ENCODE assay signal across 8 mouse cellular contexts in genomic region chr2:153346221-153347182, GRCm38 (mm10). TPM values are rescaled to one million over a fixed set of nuclear protein-coding genes. Genes with fewer than 3 reads are reported as not detected.
DNase-seq lines count a peak whose midpoint lies in the region; ATAC-seq and TF ChIP-seq lines count a peak whose summit lies in the region.

No protein-coding gene starts in this region.

- H3K9me3 ChIP-seq in embryonic facial prominence, embryonic 12.5 days = no peaks in the 10 kb centered on the region
- no peaks in the 10 kb centered on the region for H3K9me3 ChIP-seq in heart, embryonic 13.5 days
- H3K9me3 ChIP-seq in kidney, embryonic 16.5 days (ENCODE audit: low read length) = no peaks in the 10 kb centered on the region
- no peaks in the 10 kb centered on the region for H3K9me3 ChIP-seq in lung, embryonic 15.5 days

- H3K79me3 ChIP-seq in C2C12 (ENCODE audit: low read depth) = peaks cover 51% of the 10 kb centered on the region

- peak; percentile 34 for DNase-seq in adrenal gland, adult 8-10 months
- DNase-seq in ovary, postnatal 10 days (ENCODE audit: low spot score) = peak; percentile 64
- peak; percentile 67 to 70 for DNase-seq in thymus, postnatal 10 days (ENCODE audit: low spot score in 2 of 2)

- no peaks in the 10 kb centered on the region for H3K27me3 ChIP-seq in C2C12 (ENCODE audit: control insufficient read depth, insufficient read depth, insufficient read length)
- H3K27me3 ChIP-seq in embryonic facial prominence, embryonic 12.5 days = no peaks in the 10 kb centered on the region
- H3K27me3 ChIP-seq in heart, embryonic 13.5 days (replicated peaks) = no peaks in the 10 kb centered on the region
- no peaks in the 10 kb centered on the region for H3K27me3 ChIP-seq in kidney, embryonic 16.5 days (ENCODE audit: insufficient read depth, low read length)
- H3K27me3 ChIP-seq in lung, embryonic 15.5 days = no peaks in the 10 kb centered on the region

- WGBS in embryonic facial prominence, embryonic 12.5 days = under 1% methylated on average over 50 of the region's 76 CpGs
- WGBS in heart, embryonic 13.5 days = under 1% methylated on average over 52 of the region's 76 CpGs
- under 1% methylated on average over 33 of the region's 76 CpGs for WGBS in kidney, embryonic 16.5 days
- WGBS in lung, embryonic 15.5 days = 0% methylated on average over 28 of the region's 76 CpGs

- peak overlapping the region; percentile 99 for H3K27ac ChIP-seq in embryonic facial prominence, embryonic 12.5 days
- H3K27ac ChIP-seq in heart, embryonic 13.5 days (replicated peaks) = peak overlapping the region; percentile 99
- H3K27ac ChIP-seq in kidney, embryonic 16.5 days (ENCODE audit: low read length) = peak overlapping the region; percentile 100
- peak overlapping the region; percentile 100 for H3K27ac ChIP-seq in lung, embryonic 15.5 days

- H3K4me1 ChIP-seq in embryonic facial prominence, embryonic 12.5 days = peaks cover 31% of the 10 kb centered on the region
- H3K4me1 ChIP-seq in heart, embryonic 13.5 days = peaks cover 48% of the 10 kb centered on the region
- H3K4me1 ChIP-seq in kidney, embryonic 16.5 days (ENCODE audit: insufficient read depth, low read length) = peaks cover 39% of the 10 kb centered on the region
- peaks cover 41% of the 10 kb centered on the region for H3K4me1 ChIP-seq in lung, embryonic 15.5 days

- peak overlapping the region; percentile 97 for H3K9ac ChIP-seq in embryonic facial prominence, embryonic 12.5 days
- peak overlapping the region; percentile 99 for H3K9ac ChIP-seq in heart, embryonic 13.5 days
- peak overlapping the region; percentile 99 for H3K9ac ChIP-seq in kidney, embryonic 16.5 days (replicated peaks; ENCODE audit: low read length)
- peak overlapping the region; percentile 96 for H3K9ac ChIP-seq in lung, embryonic 15.5 days

- H3K4me3 ChIP-seq in C2C12 (ENCODE audit: insufficient read depth, poor library complexity, severe bottlenecking) = peak overlapping the region; percentile 83
- peak overlapping the region; percentile 76 for H3K4me3 ChIP-seq in embryonic facial prominence, embryonic 12.5 days
- H3K4me3 ChIP-seq in heart, embryonic 13.5 days = peak overlapping the region; percentile 89
- peak overlapping the region; percentile 75 for H3K4me3 ChIP-seq in kidney, embryonic 16.5 days (ENCODE audit: low read length)
- peak overlapping the region; percentile 84 for H3K4me3 ChIP-seq in lung, embryonic 15.5 days

- H3K36me3 ChIP-seq in C2C12 (ENCODE audit: control insufficient read depth, insufficient read depth) = no peaks in the 10 kb centered on the region
- 0 out of 2 replicates have a peak, but pooled peaks cover 5% of the 10 kb centered on the region for H3K36me3 ChIP-seq in embryonic facial prominence, embryonic 12.5 days
- peaks cover 9% of the 10 kb centered on the region for H3K36me3 ChIP-seq in heart, embryonic 13.5 days
- H3K36me3 ChIP-seq in kidney, embryonic 16.5 days (ENCODE audit: insufficient read depth, low read length) = peaks cover 7% of the 10 kb centered on the region; the same call in 1 of the 2 replicates
- H3K36me3 ChIP-seq in lung, embryonic 15.5 days = peaks cover 4% of the 10 kb centered on the region; the same call in 1 of the 2 replicates

- peak overlapping the region; percentile 58 for H3ac ChIP-seq in C2C12 (ENCODE audit: control insufficient read depth, insufficient read length, low read depth)

- peaks cover 59% of the 10 kb centered on the region for H3K79me2 ChIP-seq in C2C12 (ENCODE audit: control insufficient read depth, insufficient read depth)

- TF ChIP-seq CTCF in C2C12 (IDR thresholded peaks at IDR 0.05; ENCODE audit: control insufficient read depth, insufficient read depth, insufficient read length) = no peak

- peak; percentile 45; the same call in 1 of the 2 replicates for ATAC-seq in embryonic facial prominence, embryonic 12.5 days (ENCODE audit: insufficient number of reproducible peaks, insufficient read depth, low FRiP score, low TSS enrichment)
- peak; percentile 78 for ATAC-seq in heart, embryonic 13.5 days (ENCODE audit: extremely low read depth, insufficient number of reproducible peaks, low FRiP score, low TSS enrichment)
- peak; percentile 71 for ATAC-seq in kidney, embryonic 16.5 days (ENCODE audit: low FRiP score, low TSS enrichment)
- ATAC-seq in lung, embryonic 15.5 days (ENCODE audit: borderline replicate concordance, extremely low read depth, low FRiP score, low TSS enrichment) = peak; percentile 74

- H3K4me2 ChIP-seq in embryonic facial prominence, embryonic 12.5 days (replicated peaks) = peak overlapping the region; percentile 68
- H3K4me2 ChIP-seq in heart, embryonic 13.5 days = peak overlapping the region; percentile 84
- H3K4me2 ChIP-seq in kidney, embryonic 16.5 days (replicated peaks; ENCODE audit: low read depth, low read length) = peak overlapping the region; percentile 61
- peak overlapping the region; percentile 64 for H3K4me2 ChIP-seq in lung, embryonic 15.5 days

TF ChIP-seq in C2C12, 6 proteins besides CTCF, POLR2A, EP300 and RAD21:
- TF ChIP-seq MYOG (IDR thresholded peaks at IDR 0.05; ENCODE audit: control insufficient read depth, extremely low read depth, insufficient read length) (no peak), FOSL1 (IDR thresholded peaks at IDR 0.05; ENCODE audit: insufficient read depth, low read length, poor library complexity, severe bottlenecking) (no peak), CEBPB (IDR thresholded peaks at IDR 0.05; ENCODE audit: low read depth) (no peak), MYOD1 (IDR thresholded peaks at IDR 0.05; ENCODE audit: control insufficient read depth, insufficient read length, low read depth) (no peak)

RNA-seq across cellular contexts. Expression of gene Asxl1, which starts 0.9 kb away (rescaled TPM):
- 15.2 TPM for polyA plus RNA-seq in C2C12 (2012; fragmentation: generic; extraction: Trizol)
- 10 to 100 TPM; 31.1 to 39.8 (median 33.2) TPM for total RNA-seq in adrenal gland, adult 8-10 months (2022)
- polyA plus RNA-seq in embryonic facial prominence, embryonic 12.5 days (2016; fragmentation: Nextera tagmentation; extraction: Ambion mirVana) = 19.1 and 23.9 TPM in 2 replicates
- polyA plus RNA-seq in heart, embryonic 13.5 days (2015; fragmentation: Nextera tagmentation; extraction: Ambion mirVana) = 6.4 and 6.8 TPM in 2 replicates
- 11.6 and 11.7 TPM in 2 replicates for polyA plus RNA-seq in kidney, embryonic 16.5 days (2015; fragmentation: Nextera tagmentation; extraction: Ambion mirVana)
- 15.9 and 16.3 TPM in 2 replicates for polyA plus RNA-seq in lung, embryonic 15.5 days (2015; fragmentation: Nextera tagmentation; extraction: Ambion mirVana)

RNA-seq across cellular contexts. Expression of gene Kif3b, which starts 55.3 kb away (rescaled TPM):
- polyA plus RNA-seq in C2C12 (2012; fragmentation: generic; extraction: Trizol) = 8.6 TPM
- 10 to 100 TPM; 28.7 to 34.4 (median 32.1) TPM for total RNA-seq in adrenal gland, adult 8-10 months (2022)
- 7.6 TPM in 2 replicates for polyA plus RNA-seq in embryonic facial prominence, embryonic 12.5 days (2016; fragmentation: Nextera tagmentation; extraction: Ambion mirVana)
- 4.0 and 4.8 TPM in 2 replicates for polyA plus RNA-seq in heart, embryonic 13.5 days (2015; fragmentation: Nextera tagmentation; extraction: Ambion mirVana)
- 8.9 TPM in 2 replicates for polyA plus RNA-seq in kidney, embryonic 16.5 days (2015; fragmentation: Nextera tagmentation; extraction: Ambion mirVana)
- polyA plus RNA-seq in lung, embryonic 15.5 days (2015; fragmentation: Nextera tagmentation; extraction: Ambion mirVana) = 6.2 and 7.3 TPM in 2 replicates

Comparison
In these comparisons a context has a peak if more than half of its experiments do, and no peak if none do; other contexts are left out.
1. Peak in every context shown above with its lines: DNase-seq, ATAC-seq, H3K4me3 ChIP-seq and H3K27ac ChIP-seq.